Mouse (Mus musculus) forebrain, embryonic 15.5 days (tissue): ENCODE data around the gene Ctnnbip1. TPM values are rescaled to one million over a fixed set of nuclear protein-coding genes. Genes with fewer than 3 reads are reported as not detected.

Source experiments
- ATAC-seq: fragments of 200-750 bp; cut with Nextera tagmentation; replicated peaks from 2 replicates; pipeline ENCODE4 v1.8.0; 2017; ENCODE audit warnings: mild to moderate bottlenecking, moderate TSS enrichment, moderate library complexity
- H3K27ac ChIP-seq: fragments of 300-500 bp; sonication (generic); replicated peaks from 2 replicates; pipeline ENCODE4 v1.5.1; 2015; ENCODE audit warnings: mild to moderate bottlenecking, inconsistent platforms
- H3K27me3 ChIP-seq: fragments of 300-500 bp; sonication (generic); 2 replicates; pipeline ENCODE4 v1.6.1; 2015; ENCODE audit warnings: inconsistent platforms
- H3K36me3 ChIP-seq: fragments of 300-500 bp; sonication (generic); 2 replicates; pipeline ENCODE4 v1.6.1; 2015; ENCODE audit warnings: mild to moderate bottlenecking, inconsistent platforms
- H3K4me1 ChIP-seq: fragments of 300-500 bp; sonication (generic); 2 replicates; pipeline ENCODE4 v1.6.1; 2015; ENCODE audit warnings: inconsistent platforms
- H3K4me2 ChIP-seq: fragments of 300-500 bp; sonication (generic); replicated peaks from 2 replicates; pipeline ENCODE4 v1.6.1; 2015; ENCODE audit warnings: mild to moderate bottlenecking, inconsistent platforms
- H3K4me3 ChIP-seq: fragments of 300-500 bp; sonication (generic); 2 replicates; pipeline ENCODE4 v1.5.1; 2015; ENCODE audit warnings: mild to moderate bottlenecking, inconsistent platforms
- H3K9ac ChIP-seq: fragments of 300-500 bp; sonication (generic); replicated peaks from 2 replicates; pipeline ENCODE4 v1.6.1; 2015; ENCODE audit warnings: mild to moderate bottlenecking, inconsistent platforms
- H3K9me3 ChIP-seq: fragments of 300-500 bp; sonication (generic); 2 replicates; pipeline ENCODE4 v1.6.1; 2016; ENCODE audit warnings: inconsistent platforms
- WGBS: fragments of 180-500 bp; shearing (Covaris S2); methylation state at CpG from one replicate; pipeline ENCODE4 v1.1.7; 2015; ENCODE audit warnings: mixed read lengths; 5-methylcytosine and 5-hydroxymethylcytosine counted together
- polyA plus RNA-seq: library from polyadenylated mRNA; unstranded; fragments of >200 nt; fragmentation: Nextera tagmentation; extraction: Ambion mirVana; gene quantifications from 2 replicates; pipeline ENCODE4 v1.2.1, GENCODE M21; 2015

The Ctnnbip1 gene
- polyA plus RNA-seq, 1 experiment from 2014 or later = 113 TPM

DNA sequence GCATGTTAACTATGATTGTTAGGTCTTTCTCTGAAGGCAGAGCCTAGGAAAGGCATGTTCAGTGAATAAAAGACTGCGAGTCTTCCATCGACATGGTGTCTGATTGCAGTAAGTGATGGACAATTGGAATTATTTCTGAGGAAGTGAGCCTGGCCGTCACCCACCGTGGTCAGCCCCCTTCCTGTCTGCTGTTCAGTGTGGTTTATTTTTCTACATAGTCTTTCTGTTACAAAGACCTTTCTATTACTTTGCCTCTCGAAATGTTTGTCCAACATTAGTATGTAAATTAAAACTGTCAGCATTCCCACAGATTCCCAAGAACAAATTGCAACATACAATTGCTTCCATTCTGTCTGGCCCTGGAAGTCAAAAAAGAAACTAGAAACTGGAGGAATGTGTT lies 18.2 kb upstream of the Ctnnbip1 start:
- no peak overlapping the region for H3K27ac ChIP-seq
- no peak overlapping the region for H3K4me3 ChIP-seq
- H3K36me3 ChIP-seq = peaks cover 45% of the 10 kb centered on the region
- H3K4me1 ChIP-seq = peaks cover 6% of the 10 kb centered on the region
- no peak overlapping the region for H3K9ac ChIP-seq
- ATAC-seq = no peak
- H3K4me2 ChIP-seq = no peak overlapping the region
- 61% methylated on average over 5 of the region's 5 CpGs for WGBS
- H3K27me3 ChIP-seq = no peaks in the 10 kb centered on the region
- H3K9me3 ChIP-seq = no peaks in the 10 kb centered on the region

DNA sequence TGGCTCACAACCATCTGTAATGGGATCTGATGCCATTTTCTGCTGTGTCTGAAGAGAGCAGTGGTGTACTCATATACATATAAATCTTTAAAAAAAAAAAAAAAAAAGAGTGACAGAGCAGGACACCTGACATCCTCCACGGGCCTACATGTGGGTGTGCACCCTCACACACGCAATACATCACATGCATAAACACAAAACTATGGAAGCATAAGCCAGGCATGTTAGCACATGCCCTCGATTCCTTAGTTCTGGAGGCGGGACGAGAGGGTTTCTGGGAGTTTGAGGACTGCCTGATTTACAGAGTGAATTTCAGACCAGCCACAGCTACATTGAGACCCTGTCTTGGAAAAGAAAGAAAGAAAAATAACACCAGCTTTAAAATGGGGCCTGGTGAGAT lies 13.7 kb upstream of the Ctnnbip1 start:
- H3K27me3 ChIP-seq = no peaks in the 10 kb centered on the region

DNA sequence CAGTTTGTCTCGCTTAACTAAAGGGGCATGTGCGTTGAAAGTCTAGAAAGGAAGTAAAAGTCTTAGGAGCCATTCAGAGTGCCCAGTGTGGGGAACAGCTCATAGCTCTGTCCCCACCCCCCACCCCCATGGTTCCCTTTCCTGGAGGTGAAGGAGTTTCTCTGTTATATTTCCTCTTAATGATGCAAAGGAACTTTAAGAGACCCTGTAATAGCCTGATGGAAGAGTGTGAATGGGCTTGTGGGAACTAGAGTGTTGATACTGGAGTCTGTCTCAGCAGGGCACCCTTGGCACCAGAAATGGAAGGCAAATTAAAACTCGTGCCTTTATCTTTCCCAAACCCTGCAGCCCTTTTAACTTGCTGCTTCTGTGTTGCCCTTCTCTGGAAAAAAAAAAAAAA lies 13.2 kb upstream of the Ctnnbip1 start:
- H3K27ac ChIP-seq = peak overlapping the region; percentile 64
- ATAC-seq = peak; percentile 57; the same call in 1 of the 2 replicates
- no peak overlapping the region for H3K9ac ChIP-seq
- no peak overlapping the region for H3K4me3 ChIP-seq
- peaks cover 13% of the 10 kb centered on the region for H3K36me3 ChIP-seq
- peaks cover 12% of the 10 kb centered on the region for H3K4me1 ChIP-seq
- no peak overlapping the region for H3K4me2 ChIP-seq
- no peaks in the 10 kb centered on the region for H3K27me3 ChIP-seq
- H3K9me3 ChIP-seq = no peaks in the 10 kb centered on the region
- 1% methylated on average over 3 of the region's 3 CpGs for whole genome bisulfite sequencing

More for the DNA sequence above, 13.7 kb upstream of the Ctnnbip1 start:
- Histone ChIP-seq H3K9ac (no peak overlapping the region), H3K4me2 (no peak overlapping the region), H3K4me1 (peaks cover 12% of the 10 kb centered on the region), H3K4me3 (no peak overlapping the region), H3K9me3 (no peaks in the 10 kb centered on the region), H3K27ac (peak overlapping the region; percentile 64), H3K36me3 (peaks cover 15% of the 10 kb centered on the region)
- ATAC-seq = peak; percentile 35; the same call in 1 of the 2 replicates
- WGBS = 34% methylated on average over 5 of the region's 5 CpGs

DNA sequence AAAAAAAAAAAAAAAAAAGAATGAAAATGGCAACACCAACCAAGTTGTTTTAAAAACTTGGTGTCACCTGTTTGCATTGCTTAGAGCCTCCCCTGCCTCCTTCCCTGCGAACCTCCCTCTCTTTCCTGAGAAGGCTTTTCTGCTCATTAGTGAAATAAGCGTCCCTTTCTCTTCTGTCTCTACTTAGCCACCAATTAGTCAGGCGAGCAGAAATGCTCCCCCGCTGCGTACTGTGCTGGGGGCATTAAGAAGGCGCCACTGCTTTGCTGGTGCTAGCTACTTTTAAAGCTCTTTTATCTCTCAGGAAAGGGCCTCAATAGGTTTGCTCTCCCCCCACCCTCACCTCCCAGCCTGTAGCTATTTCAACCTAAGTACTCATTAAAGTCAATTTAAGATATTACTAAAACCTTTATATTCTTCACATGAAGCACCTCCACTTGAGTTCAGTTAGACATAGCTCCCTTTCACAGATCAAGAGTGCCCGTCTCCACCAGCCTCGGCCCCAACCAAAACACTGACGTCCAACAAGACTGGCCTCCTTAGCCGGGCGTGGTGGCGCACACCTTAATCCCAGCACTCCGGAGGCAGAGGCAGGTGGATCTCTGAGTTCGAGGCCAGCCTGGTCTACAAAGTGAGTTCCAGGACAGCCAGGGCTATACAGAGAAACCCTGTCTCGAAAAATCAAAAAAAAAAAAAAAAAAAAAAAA lies 12.6 kb upstream of the Ctnnbip1 start:
- H3K9ac ChIP-seq = no peak overlapping the region
- no peaks in the 10 kb centered on the region for H3K27me3 ChIP-seq
- H3K27ac ChIP-seq = 0 out of 2 replicates have a peak overlapping the region, but pooled peaks have one; percentile 11
- peaks cover 9% of the 10 kb centered on the region for H3K36me3 ChIP-seq
- peaks cover 12% of the 10 kb centered on the region for H3K4me1 ChIP-seq
- no peak overlapping the region for H3K4me3 ChIP-seq
- no peak overlapping the region for H3K4me2 ChIP-seq
- no peak for ATAC-seq
- WGBS = 18% methylated on average over 15 of the region's 15 CpGs
- no peaks in the 10 kb centered on the region for H3K9me3 ChIP-seq

DNA sequence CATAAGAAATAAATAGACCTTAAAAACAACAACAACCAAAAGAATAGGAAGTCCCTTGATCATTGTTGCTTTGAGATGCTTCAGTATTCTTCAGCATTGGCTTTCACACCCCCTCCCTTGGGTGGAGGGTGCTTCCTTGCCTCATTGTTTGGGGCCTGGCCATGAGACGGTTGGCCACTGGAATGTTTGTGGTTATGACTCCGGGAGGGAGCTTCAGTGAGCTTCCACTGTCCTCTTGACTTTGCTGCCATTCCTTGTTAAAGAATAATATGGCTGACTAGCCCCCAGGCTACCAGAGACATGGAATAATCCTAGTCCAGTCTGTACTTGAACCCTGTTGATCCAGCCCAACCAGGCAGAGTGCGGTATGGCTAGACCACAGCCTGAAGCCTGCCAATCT lies 11.1 kb upstream of the Ctnnbip1 start:
- H3K27me3 ChIP-seq = no peaks in the 10 kb centered on the region
- peaks cover 4% of the 10 kb centered on the region for H3K36me3 ChIP-seq
- no peak overlapping the region for H3K27ac ChIP-seq
- 88% methylated on average over 3 of the region's 3 CpGs for WGBS
- no peak overlapping the region for H3K9ac ChIP-seq
- peaks cover 25% of the 10 kb centered on the region for H3K4me1 ChIP-seq
- no peaks in the 10 kb centered on the region for H3K9me3 ChIP-seq
- H3K4me3 ChIP-seq = no peak overlapping the region
- ATAC-seq = no peak
- H3K4me2 ChIP-seq = no peak overlapping the region

- Histone ChIP-seq H3K36me3 (no peaks in the 10 kb centered on the region), H3K9ac (no peak overlapping the region), H3K27me3 (no peaks in the 10 kb centered on the region), H3K4me1 (peaks cover 16% of the 10 kb centered on the region), H3K4me3 (no peak overlapping the region), H3K27ac (peak overlapping the region; percentile 57), H3K4me2 (no peak overlapping the region), H3K9me3 (no peaks in the 10 kb centered on the region)
- peak; percentile 46; the same call in 1 of the 2 replicates for ATAC-seq
- WGBS = 24% methylated on average over 6 of the region's 6 CpGs
Observed at GRCm38 (mm10) chr4:149511221-149511646, 6.8 kb upstream of the Ctnnbip1 start.

- H3K9ac ChIP-seq = no peak overlapping the region
- H3K27ac ChIP-seq = peak overlapping the region; percentile 57
- no peak for ATAC-seq
- H3K4me2 ChIP-seq = no peak overlapping the region
- WGBS = 68% methylated on average over 7 of the region's 7 CpGs
- H3K9me3 ChIP-seq = no peaks in the 10 kb centered on the region
- no peak overlapping the region for H3K4me3 ChIP-seq
- H3K36me3 ChIP-seq = no peaks in the 10 kb centered on the region
- peaks cover 16% of the 10 kb centered on the region for H3K4me1 ChIP-seq
- no peaks in the 10 kb centered on the region for H3K27me3 ChIP-seq
Observed at GRCm38 (mm10) chr4:149512072-149512471, 6.0 kb upstream of the Ctnnbip1 start.

DNA sequence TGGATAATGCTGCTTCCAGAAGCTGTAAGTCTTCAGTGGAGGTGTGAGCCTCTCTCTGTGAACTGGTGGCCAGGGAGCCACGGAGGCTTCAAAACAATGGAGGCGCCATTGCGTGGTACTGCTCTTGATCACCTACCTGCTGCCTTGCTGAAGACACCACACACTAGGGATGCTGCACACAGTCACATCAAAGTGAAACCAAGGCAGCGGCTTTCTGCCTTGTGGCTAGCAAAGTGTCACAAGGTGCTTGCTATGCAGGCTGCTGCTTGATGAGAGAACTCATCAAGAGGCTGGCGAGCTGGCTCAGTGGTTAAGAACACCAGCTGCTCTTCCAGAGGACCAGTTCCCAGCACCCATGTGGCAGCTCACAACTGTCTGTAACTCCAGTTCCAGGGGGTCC lies 2.3 kb upstream of the Ctnnbip1 start:
- Histone ChIP-seq H3K9me3 (no peaks in the 10 kb centered on the region), H3K4me2 (no peak overlapping the region), H3K27me3 (no peaks in the 10 kb centered on the region), H3K4me1 (peaks cover 33% of the 10 kb centered on the region), H3K9ac (no peak overlapping the region), H3K4me3 (no peak overlapping the region), H3K27ac (no peak overlapping the region), H3K36me3 (no peaks in the 10 kb centered on the region)
- no peak for ATAC-seq
- WGBS = 93% methylated on average over 5 of the region's 5 CpGs

DNA sequence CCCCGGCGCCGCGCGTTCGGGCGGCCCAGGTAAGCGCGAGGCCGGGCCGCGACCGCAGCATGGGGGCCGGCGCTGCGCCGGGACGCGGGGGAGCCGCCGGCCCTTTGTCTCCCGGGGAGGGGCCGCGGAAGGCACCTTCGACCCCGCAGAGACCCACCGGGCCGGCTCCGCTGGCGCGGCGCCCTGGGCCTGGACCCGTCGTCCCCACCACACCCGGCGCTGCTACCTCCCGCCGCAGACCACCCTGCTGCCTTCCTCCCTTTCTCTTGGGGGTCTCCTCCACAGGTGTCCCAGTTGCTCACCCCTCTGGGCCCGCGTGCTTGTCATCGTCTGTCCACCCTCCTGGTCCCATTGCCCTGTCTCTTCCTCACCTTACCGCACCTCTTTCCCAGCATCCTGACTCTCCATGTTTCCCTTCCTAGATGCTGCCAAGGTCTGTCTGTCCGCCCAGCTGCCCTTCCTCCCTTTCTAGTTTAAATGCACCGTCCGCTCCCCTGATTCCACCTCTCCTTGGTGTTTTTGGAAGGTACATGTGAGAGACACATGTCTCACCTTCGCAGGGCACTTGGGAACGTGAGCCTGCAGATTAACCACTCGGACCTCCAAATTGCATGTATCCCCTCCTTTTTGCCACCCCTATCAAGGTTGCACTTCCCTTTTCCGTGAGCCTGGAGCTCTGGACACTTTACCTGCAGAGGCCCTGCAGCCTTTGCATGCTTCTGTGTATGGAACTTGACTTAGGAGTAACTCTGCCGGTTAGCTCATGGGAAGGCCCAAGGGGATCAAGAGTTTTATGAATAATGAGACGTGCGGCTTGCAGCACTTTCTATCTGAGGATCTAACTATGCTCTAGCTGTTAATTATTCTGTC lies 550 bp downstream of the Ctnnbip1 start:
- no peaks in the 10 kb centered on the region for H3K36me3 ChIP-seq
- H3K9me3 ChIP-seq = no peaks in the 10 kb centered on the region
- peak; percentile 36 for ATAC-seq
- peak overlapping the region; percentile 79 for H3K9ac ChIP-seq
- peaks cover 24% of the 10 kb centered on the region for H3K4me1 ChIP-seq
- 2% methylated on average over 49 of the region's 52 CpGs for WGBS
- H3K4me3 ChIP-seq = peak overlapping the region; percentile 86
- no peaks in the 10 kb centered on the region for H3K27me3 ChIP-seq
- H3K4me2 ChIP-seq = peak overlapping the region; percentile 91
- peak overlapping the region; percentile 72 for H3K27ac ChIP-seq

DNA sequence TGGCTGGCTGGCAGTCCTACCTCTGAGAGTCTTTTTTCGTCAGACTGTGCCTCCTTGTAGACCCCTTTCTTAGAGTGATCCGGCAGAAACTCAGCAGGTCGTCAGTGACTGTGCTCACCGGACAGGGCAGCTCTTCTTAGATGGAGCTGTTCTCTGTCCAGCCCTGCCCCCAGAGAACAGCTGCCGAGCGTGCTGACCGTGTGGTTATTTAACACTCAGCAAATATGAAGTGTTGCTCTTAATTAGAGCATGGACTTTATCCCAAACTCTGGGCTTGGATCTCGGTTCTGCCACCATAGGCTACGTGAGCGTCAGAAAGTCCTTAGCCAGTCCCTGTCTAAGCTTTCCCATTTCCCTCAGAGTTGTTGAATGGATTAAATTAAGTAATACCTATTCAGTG lies 3.2 kb downstream of the Ctnnbip1 start:
- Histone ChIP-seq H3K4me2 (no peak overlapping the region), H3K27ac (no peak overlapping the region), H3K9me3 (no peaks in the 10 kb centered on the region), H3K4me3 (no peak overlapping the region), H3K4me1 (peaks cover 31% of the 10 kb centered on the region), H3K27me3 (no peaks in the 10 kb centered on the region), H3K9ac (no peak overlapping the region), H3K36me3 (no peaks in the 10 kb centered on the region)
- WGBS = 70% methylated on average over 10 of the region's 10 CpGs
- ATAC-seq = no peak

GRCm38 (mm10) chr4:149523961-149524360 lies 5.9 kb downstream of the Ctnnbip1 start:
- 40% methylated on average over 6 of the region's 6 CpGs for WGBS
- peaks cover 25% of the 10 kb centered on the region for H3K4me1 ChIP-seq
- H3K9ac ChIP-seq = no peak overlapping the region
- H3K27me3 ChIP-seq = no peaks in the 10 kb centered on the region
- no peak overlapping the region for H3K4me2 ChIP-seq
- H3K27ac ChIP-seq = no peak overlapping the region
- no peaks in the 10 kb centered on the region for H3K9me3 ChIP-seq
- ATAC-seq = no peak
- H3K36me3 ChIP-seq = no peaks in the 10 kb centered on the region
- H3K4me3 ChIP-seq = no peak overlapping the region

- ATAC-seq = no peak
- WGBS = 83% methylated on average over 4 of the region's 4 CpGs
Observed at GRCm38 (mm10) chr4:149525170-149525569, 7.1 kb downstream of the Ctnnbip1 start.

More at GRCm38 (mm10) chr4:149525170-149525569, 7.1 kb downstream of the Ctnnbip1 start:
- no peaks in the 10 kb centered on the region for H3K36me3 ChIP-seq
- no peak overlapping the region for H3K27ac ChIP-seq
- no peaks in the 10 kb centered on the region for H3K27me3 ChIP-seq
- peaks cover 15% of the 10 kb centered on the region for H3K4me1 ChIP-seq
- H3K4me2 ChIP-seq = no peak overlapping the region
- H3K4me3 ChIP-seq = no peak overlapping the region
- H3K9ac ChIP-seq = no peak overlapping the region
- H3K9me3 ChIP-seq = no peaks in the 10 kb centered on the region
